Mouse (Mus musculus) thymus, adult 2 months (tissue): ENCODE measurements at regions not wholly inside any gene's neighbourhood (a gene's known extent, or its start where the extent isn't known, plus 50 kb on each side); places are given as distances from the start of the nearest gene placed in this dataset.

Experiments
- DNase-seq: peaks from one replicate; pipeline ENCODE4 v3.0.0; 2021
- H3K27ac ChIP-seq: fragments of 200-500 bp; 2 replicates; pipeline ENCODE4 v1.5.1; 2012; ENCODE audit warnings: low read length, control low read depth; ENCODE audit not compliant: control insufficient read depth, insufficient read depth
- H3K27me3 ChIP-seq: fragments of 200-500 bp; 2 replicates; pipeline ENCODE4 v1.6.1; 2012; ENCODE audit warnings: mild to moderate bottlenecking, low read length, moderate library complexity, mixed read lengths; ENCODE audit not compliant: control insufficient read depth, insufficient read depth
- H3K36me3 ChIP-seq: fragments of 200-500 bp; 2 replicates; pipeline ENCODE4 v1.6.1; 2012; ENCODE audit warnings: mild to moderate bottlenecking, low read length, moderate library complexity; ENCODE audit not compliant: control insufficient read depth, insufficient read depth
- H3K4me1 ChIP-seq: fragments of 200-500 bp; replicated peaks from 2 replicates; pipeline ENCODE4 v1.6.1; 2012; ENCODE audit warnings: low read length; ENCODE audit not compliant: control insufficient read depth, insufficient read depth
- H3K4me3 ChIP-seq: fragments of 200-500 bp; 2 replicates; pipeline ENCODE4 v1.5.1; 2012; ENCODE audit warnings: mild to moderate bottlenecking, low read length, control low read depth, moderate library complexity; ENCODE audit not compliant: control insufficient read depth, insufficient read depth
- CTCF ChIP-seq: fragments of 200-500 bp; IDR thresholded peaks from 2 replicates; pipeline ENCODE4 v1.5.1; 2012; ENCODE audit warnings: mild to moderate bottlenecking, control low read depth, low read length, moderate library complexity, borderline replicate concordance; ENCODE audit not compliant: control insufficient read depth, poor library complexity, insufficient read depth; ENCODE audit errors: extremely low read depth
- POLR2A ChIP-seq: fragments of 200-500 bp; IDR thresholded peaks from 2 replicates; pipeline ENCODE4 v1.6.1; 2012; ENCODE audit warnings: mild to moderate bottlenecking, low read length, control low read depth, moderate library complexity; ENCODE audit not compliant: control insufficient read depth, poor library complexity, insufficient read depth; ENCODE audit errors: extremely low read depth
- WGBS: fragments of 180-500 bp; shearing (Covaris S2); methylation state at CpG from one replicate; pipeline ENCODE4 v1.1.7; 2018; 5-methylcytosine and 5-hydroxymethylcytosine counted together

DNA sequence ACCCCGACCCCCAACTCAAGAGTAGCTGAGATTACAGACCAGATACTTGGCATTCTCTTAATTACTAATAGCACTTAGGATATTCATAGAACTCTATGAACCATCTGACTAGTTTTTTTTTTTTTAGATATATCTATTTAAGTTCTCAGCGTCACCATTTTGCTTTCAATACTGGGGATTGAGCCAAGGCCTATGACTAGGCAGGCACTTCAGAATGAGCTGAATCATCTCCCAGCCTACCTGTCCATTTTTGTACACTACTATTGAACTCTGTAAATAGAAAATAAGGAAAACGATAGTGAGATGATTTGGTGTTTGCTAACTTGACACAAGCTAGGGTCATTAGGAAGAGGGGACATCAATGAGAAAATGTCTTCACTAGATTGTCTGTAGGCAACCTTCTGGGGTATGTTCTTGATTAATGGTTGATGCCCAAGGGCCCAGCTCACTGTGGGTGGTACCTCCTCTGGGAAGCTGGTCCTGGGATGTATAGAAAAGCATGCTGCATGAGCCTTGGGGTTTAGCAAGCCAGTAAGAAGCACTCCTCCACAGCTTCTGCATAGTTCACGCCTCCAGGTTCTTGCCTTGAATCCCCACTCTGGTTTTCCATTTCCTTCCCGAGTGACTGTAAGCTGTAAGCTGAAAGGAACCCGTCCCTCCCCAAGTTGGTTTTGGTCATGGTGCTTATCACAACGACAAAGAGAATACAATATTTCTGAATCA lies 603.5 kb upstream of the Arpp21 start:
- TF ChIP-seq CTCF (no peak), POLR2A (no peak)
- no peak for DNase-seq
- no peak overlapping the region for H3K27ac ChIP-seq
- H3K4me3 ChIP-seq, result no peak overlapping the region
- no peaks in the 10 kb centered on the region for H3K4me1 ChIP-seq
- H3K27me3 ChIP-seq, result no peaks in the 10 kb centered on the region
- no peaks in the 10 kb centered on the region for H3K36me3 ChIP-seq
- WGBS, result 82% methylated on average over 7 of the region's 7 CpGs

DNA sequence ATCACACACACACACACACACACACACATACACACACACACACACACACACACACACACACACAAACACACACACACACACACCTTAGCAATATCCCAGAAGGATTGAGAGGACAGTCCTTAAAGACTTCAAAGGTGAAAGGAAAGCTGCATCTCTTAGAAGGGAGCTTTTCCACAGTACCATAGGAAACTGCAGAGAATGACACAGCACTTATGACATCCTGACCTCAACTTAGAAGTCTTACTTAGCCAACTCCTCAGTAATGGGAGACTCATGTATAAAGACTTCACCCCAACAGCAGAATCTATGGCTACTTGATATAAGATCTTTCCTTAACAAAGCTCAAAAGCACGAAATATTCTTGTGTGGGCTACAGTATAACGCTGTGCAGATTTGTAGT lies 601.8 kb upstream of the Arpp21 start:
- H3K36me3 ChIP-seq, result no peaks in the 10 kb centered on the region
- no peaks in the 10 kb centered on the region for H3K27me3 ChIP-seq
- no peak for TF ChIP-seq CTCF
- no peak for TF ChIP-seq POLR2A
- H3K4me3 ChIP-seq, result no peak overlapping the region
- H3K27ac ChIP-seq, result no peak overlapping the region
- no peak for DNase-seq
- WGBS, result 96% methylated on average over 2 of the region's 2 CpGs
- no peaks in the 10 kb centered on the region for H3K4me1 ChIP-seq

DNA sequence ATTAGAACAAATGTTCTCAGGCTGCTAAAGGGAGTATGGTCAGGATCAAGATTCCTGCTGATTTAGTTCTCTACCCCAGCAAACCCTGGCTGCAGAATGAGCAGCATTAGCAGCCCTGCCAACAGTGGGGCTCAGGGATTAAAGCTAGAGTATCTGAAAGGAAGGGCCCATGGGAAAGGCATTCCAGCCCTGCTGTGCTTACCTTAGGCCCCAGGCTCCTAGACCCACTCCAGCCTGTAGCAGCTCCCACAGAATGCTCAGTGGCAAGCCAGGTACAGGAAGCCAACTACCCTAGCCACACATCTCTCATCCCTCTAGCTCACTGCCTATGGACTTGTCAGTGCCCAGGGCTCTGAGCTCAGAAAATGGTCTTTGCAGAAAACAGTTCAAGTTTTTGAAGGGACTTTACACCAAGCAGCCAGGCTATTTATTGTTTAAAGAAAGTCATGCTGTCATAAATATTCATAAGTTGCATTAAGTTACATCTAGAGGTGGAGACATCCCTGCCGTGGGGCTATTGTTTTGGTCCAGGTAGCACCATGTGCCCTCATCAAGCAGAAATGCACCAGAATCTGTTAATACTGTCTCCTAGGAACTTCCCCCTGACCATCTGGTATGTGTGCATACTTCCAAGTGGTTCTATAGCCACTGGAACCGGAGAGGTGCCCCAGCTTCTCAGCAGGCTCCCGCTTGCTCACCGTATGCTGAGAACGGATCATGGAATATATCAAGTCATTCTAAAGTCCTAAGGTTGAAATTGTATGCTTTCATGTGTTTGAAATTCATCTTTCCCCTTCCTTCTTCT lies 598.9 kb upstream of the Arpp21 start:
- DNase-seq, result no peak
- H3K27ac ChIP-seq, result no peak overlapping the region
- WGBS, result 96% methylated on average over 5 of the region's 5 CpGs
- no peaks in the 10 kb centered on the region for H3K27me3 ChIP-seq
- no peaks in the 10 kb centered on the region for H3K36me3 ChIP-seq
- TF ChIP-seq POLR2A (no peak), CTCF (no peak)
- no peaks in the 10 kb centered on the region for H3K4me1 ChIP-seq
- no peak overlapping the region for H3K4me3 ChIP-seq

GRCm38 (mm10) chr9:112831102-112831501 lies 595.4 kb upstream of the Arpp21 start:
- 94% methylated on average over 2 of the region's 2 CpGs for WGBS
- H3K4me1 ChIP-seq, result no peaks in the 10 kb centered on the region
- H3K27ac ChIP-seq, result no peak overlapping the region
- DNase-seq, result no peak
- TF ChIP-seq POLR2A (no peak), CTCF (no peak)
- no peaks in the 10 kb centered on the region for H3K27me3 ChIP-seq
- no peak overlapping the region for H3K4me3 ChIP-seq
- H3K36me3 ChIP-seq, result no peaks in the 10 kb centered on the region

DNA sequence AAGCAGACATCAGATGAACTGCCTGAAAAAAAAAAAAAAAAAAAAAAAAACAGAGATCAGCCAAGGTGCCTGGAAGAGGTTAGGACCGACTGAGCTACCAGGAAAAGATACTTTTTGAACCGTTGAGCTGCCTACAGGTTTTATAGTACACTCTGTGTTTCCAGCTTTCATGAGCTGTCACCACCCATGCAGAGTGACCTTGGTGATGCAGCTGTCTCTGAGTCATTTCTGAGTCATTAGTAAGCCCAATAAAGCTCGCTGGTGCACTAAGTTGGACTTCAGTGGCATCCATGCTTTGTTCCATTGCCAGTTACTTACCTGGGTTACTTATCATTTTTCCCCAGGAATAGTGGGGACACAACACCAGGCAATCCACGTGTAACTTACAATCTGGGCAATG lies 592.9 kb upstream of the Arpp21 start:
- Histone ChIP-seq H3K27ac (no peak overlapping the region), H3K36me3 (no peaks in the 10 kb centered on the region), H3K27me3 (no peaks in the 10 kb centered on the region), H3K4me3 (no peak overlapping the region), H3K4me1 (no peaks in the 10 kb centered on the region)
- 86% methylated on average over 4 of the region's 4 CpGs for WGBS
- no peak for TF ChIP-seq POLR2A
- no peak for TF ChIP-seq CTCF
- DNase-seq, result no peak

- Histone ChIP-seq H3K27me3 (no peaks in the 10 kb centered on the region), H3K4me1 (no peaks in the 10 kb centered on the region), H3K27ac (no peak overlapping the region), H3K4me3 (no peak overlapping the region), H3K36me3 (no peaks in the 10 kb centered on the region)
- DNase-seq, result no peak
- WGBS, result 44% methylated on average over 5 of the region's 5 CpGs
- TF ChIP-seq CTCF, result no peak
- TF ChIP-seq POLR2A, result no peak
Observed at GRCm38 (mm10) chr9:112826592-112826991, 590.9 kb upstream of the Arpp21 start.
